Mouse (Mus musculus): ENCODE data around the gene Lrrc27.
A peak's percentile ranks its signal among the peaks of the same experiment; 100 is the strongest.

- TF ChIP-seq CTCF (IDR thresholded peaks at IDR 0.05; ENCODE audit: borderline replicate concordance, insufficient read depth, low read depth, low read length): peak; percentile 14; the same call in 1 of the 2 replicates
- TF ChIP-seq POLR2A (IDR thresholded peaks at IDR 0.05; ENCODE audit: borderline replicate concordance, insufficient read depth, low read length): no peak
Measured at GRCm38 (mm10) chr7:139191619-139192018, 21.2 kb upstream of the Lrrc27 start.

Measured in cerebellum, adult 2 months (tissue).